Mouse (Mus musculus) heart, embryonic 12.5 days (tissue): ENCODE measurements around the gene Abcb8. TPM values are rescaled to one million over a fixed set of nuclear protein-coding genes. Genes with fewer than 3 reads are reported as not detected.

Experiments used
- ATAC-seq: fragments of 200-750 bp; cut with Nextera tagmentation; 2 replicates; pipeline ENCODE4 v1.8.0; 2017; ENCODE audit warnings: moderate TSS enrichment, moderate library complexity; ENCODE audit not compliant: insufficient number of reproducible peaks, low FRiP score
- H3K27ac ChIP-seq: fragments of 300-500 bp; sonication (generic); 2 replicates; pipeline ENCODE4 v1.5.1; 2016; ENCODE audit warnings: mild to moderate bottlenecking, moderate library complexity; ENCODE audit not compliant: poor library complexity, severe bottlenecking
- H3K27me3 ChIP-seq: fragments of 300-500 bp; sonication (generic); replicated peaks from 2 replicates; pipeline ENCODE4 v1.6.1; 2016; ENCODE audit warnings: mild to moderate bottlenecking, moderate library complexity
- H3K36me3 ChIP-seq: fragments of 300-500 bp; sonication (generic); 2 replicates; pipeline ENCODE4 v1.6.1; 2016; ENCODE audit warnings: mild to moderate bottlenecking, moderate library complexity
- H3K4me1 ChIP-seq: fragments of 300-500 bp; sonication (generic); replicated peaks from 2 replicates; pipeline ENCODE4 v1.6.1; 2016; ENCODE audit warnings: mild to moderate bottlenecking
- H3K4me2 ChIP-seq: fragments of 300-500 bp; sonication (generic); 2 replicates; pipeline ENCODE4 v1.6.1; 2016; ENCODE audit warnings: mild to moderate bottlenecking, moderate library complexity
- H3K4me3 ChIP-seq: fragments of 300-500 bp; sonication (generic); 2 replicates; pipeline ENCODE4 v1.5.1; 2016; ENCODE audit warnings: mild to moderate bottlenecking
- H3K9ac ChIP-seq: fragments of 300-500 bp; sonication (generic); 2 replicates; pipeline ENCODE4 v1.6.1; 2016; ENCODE audit warnings: mild to moderate bottlenecking, moderate library complexity
- H3K9me3 ChIP-seq: fragments of 300-500 bp; sonication (generic); replicated peaks from 2 replicates; pipeline ENCODE4 v1.6.1; 2016; ENCODE audit warnings: mild to moderate bottlenecking, moderate library complexity
- WGBS: fragments of 180-500 bp; shearing (Covaris S2); methylation state at CpG from one replicate; pipeline ENCODE4 v1.1.7; 2016; 5-methylcytosine and 5-hydroxymethylcytosine counted together
- polyA plus RNA-seq: library from polyadenylated mRNA; unstranded; fragments of >200 nt; fragmentation: Nextera tagmentation; extraction: Ambion mirVana; gene quantifications from 2 replicates; pipeline ENCODE4 v1.2.1, GENCODE M21; 2016

The Abcb8 gene
- 52.7 and 57.4 TPM in 2 replicates for polyA plus RNA-seq

GRCm38 (mm10) chr5:24393392-24393997, at the start of gene Abcb8:
Abcb8 (plus strand) TSS chr5:24393663.
- Histone ChIP-seq H3K27me3 (no peaks in the 10 kb centered on the region), H3K27ac (peak within 1 kb of the TSS; percentile 79)
- 21% methylated on average over 7 of the region's 7 CpGs for WGBS

GRCm38 (mm10) chr5:24343977-24344436, 49.5 kb upstream of the Abcb8 start:
- H3K9me3 ChIP-seq, result no peaks in the 10 kb centered on the region
- WGBS, result 11% methylated on average over 2 of the region's 2 CpGs
- H3K27me3 ChIP-seq, result no peaks in the 10 kb centered on the region
- H3K4me2 ChIP-seq, result peak overlapping the region; percentile 46
- peak overlapping the region; percentile 45 for H3K9ac ChIP-seq
- H3K27ac ChIP-seq, result peak overlapping the region; percentile 75
- no peak for ATAC-seq
- H3K36me3 ChIP-seq, result peaks cover 38% of the 10 kb centered on the region
- peaks cover 97% of the 10 kb centered on the region for H3K4me1 ChIP-seq
- H3K4me3 ChIP-seq, result no peak overlapping the region

More at GRCm38 (mm10) chr5:24393392-24393997, at the start of gene Abcb8:
- Histone ChIP-seq H3K4me1 (peaks cover 27% of the 10 kb centered on the region), H3K9ac (peak within 1 kb of the TSS; percentile 56), H3K9me3 (no peaks in the 10 kb centered on the region), H3K36me3 (peaks cover 2% of the 10 kb centered on the region; the same call in 1 of the 2 replicates), H3K4me2 (peak within 1 kb of the TSS; percentile 63), H3K4me3 (peak within 1 kb of the TSS; percentile 54)
- ATAC-seq, result no peak

GRCm38 (mm10) chr5:24344477-24345051, 48.9 kb upstream of the Abcb8 start:
- WGBS, result 12% methylated on average over 12 of the region's 12 CpGs
- H3K4me3 ChIP-seq, result no peak overlapping the region
- peak overlapping the region; percentile 75 for H3K27ac ChIP-seq
- H3K9me3 ChIP-seq, result no peaks in the 10 kb centered on the region
- H3K36me3 ChIP-seq, result peaks cover 32% of the 10 kb centered on the region
- peak overlapping the region; percentile 46 for H3K4me2 ChIP-seq
- H3K27me3 ChIP-seq, result no peaks in the 10 kb centered on the region
- peak; percentile 25; the same call in 1 of the 2 replicates for ATAC-seq
- peaks cover 97% of the 10 kb centered on the region for H3K4me1 ChIP-seq
- H3K9ac ChIP-seq, result peak overlapping the region; percentile 45

GRCm38 (mm10) chr5:24346313-24346712, 47.1 kb upstream of the Abcb8 start:
- no peak for ATAC-seq
- H3K4me3 ChIP-seq, result no peak overlapping the region
- peaks cover 23% of the 10 kb centered on the region; the same call in 1 of the 2 replicates for H3K36me3 ChIP-seq
- no peak overlapping the region for H3K4me2 ChIP-seq
- H3K27ac ChIP-seq, result no peak overlapping the region
- no peak overlapping the region for H3K9ac ChIP-seq
- H3K9me3 ChIP-seq, result no peaks in the 10 kb centered on the region
- no peaks in the 10 kb centered on the region for H3K27me3 ChIP-seq
- WGBS, result 59% methylated on average over 7 of the region's 7 CpGs
- peaks cover 91% of the 10 kb centered on the region for H3K4me1 ChIP-seq

- Histone ChIP-seq H3K4me3 (peak overlapping the region; percentile 82; the same call in 1 of the 2 replicates), H3K9me3 (no peaks in the 10 kb centered on the region), H3K27ac (peak overlapping the region; percentile 99; the same call in 1 of the 2 replicates), H3K4me2 (peak overlapping the region; percentile 91), H3K27me3 (no peaks in the 10 kb centered on the region), H3K36me3 (peaks cover 23% of the 10 kb centered on the region; the same call in 1 of the 2 replicates), H3K9ac (no peak overlapping the region), H3K4me1 (peaks cover 86% of the 10 kb centered on the region)
- 42% methylated on average over 7 of the region's 7 CpGs for WGBS
- no peak for ATAC-seq
Measured at GRCm38 (mm10) chr5:24347186-24347875, 46.1 kb upstream of the Abcb8 start.

GRCm38 (mm10) chr5:24348128-24348527, 45.3 kb upstream of the Abcb8 start:
- H3K9ac ChIP-seq, result peak overlapping the region; percentile 97
- peak; percentile 13; the same call in 1 of the 2 replicates for ATAC-seq
- peaks cover 23% of the 10 kb centered on the region; the same call in 1 of the 2 replicates for H3K36me3 ChIP-seq
- H3K27me3 ChIP-seq, result no peaks in the 10 kb centered on the region
- peak overlapping the region; percentile 82 for H3K4me3 ChIP-seq
- no peaks in the 10 kb centered on the region for H3K9me3 ChIP-seq
- H3K27ac ChIP-seq, result peak overlapping the region; percentile 99
- WGBS, result under 1% methylated on average over 41 of the region's 41 CpGs
- peaks cover 84% of the 10 kb centered on the region for H3K4me1 ChIP-seq
- peak overlapping the region; percentile 91 for H3K4me2 ChIP-seq

- under 1% methylated on average over 30 of the region's 30 CpGs for WGBS
- Histone ChIP-seq H3K27ac (peak overlapping the region; percentile 99), H3K9me3 (no peaks in the 10 kb centered on the region), H3K4me3 (peak overlapping the region; percentile 82), H3K4me2 (peak overlapping the region; percentile 91), H3K9ac (peak overlapping the region; percentile 97), H3K27me3 (no peaks in the 10 kb centered on the region), H3K36me3 (peaks cover 23% of the 10 kb centered on the region; the same call in 1 of the 2 replicates), H3K4me1 (peaks cover 84% of the 10 kb centered on the region)
- peak; percentile 19 for ATAC-seq
Measured at GRCm38 (mm10) chr5:24348546-24348945, 44.9 kb upstream of the Abcb8 start.

- H3K9ac ChIP-seq, result peak overlapping the region; percentile 97
- H3K4me3 ChIP-seq, result peak overlapping the region; percentile 82
- peak overlapping the region; percentile 99 for H3K27ac ChIP-seq
- H3K4me1 ChIP-seq, result peaks cover 84% of the 10 kb centered on the region
- H3K4me2 ChIP-seq, result peak overlapping the region; percentile 91
- H3K27me3 ChIP-seq, result no peaks in the 10 kb centered on the region
- WGBS, result 33% methylated on average over 3 of the region's 3 CpGs
- peaks cover 23% of the 10 kb centered on the region; the same call in 1 of the 2 replicates for H3K36me3 ChIP-seq
- no peak for ATAC-seq
- no peaks in the 10 kb centered on the region for H3K9me3 ChIP-seq
Measured at GRCm38 (mm10) chr5:24350073-24350472, 43.4 kb upstream of the Abcb8 start.

GRCm38 (mm10) chr5:24350531-24351250, 42.8 kb upstream of the Abcb8 start:
- peak overlapping the region; percentile 99 for H3K27ac ChIP-seq
- WGBS, result 25% methylated on average over 15 of the region's 15 CpGs
- H3K27me3 ChIP-seq, result no peaks in the 10 kb centered on the region
- peak overlapping the region; percentile 97 for H3K9ac ChIP-seq
- no peaks in the 10 kb centered on the region for H3K9me3 ChIP-seq
- H3K36me3 ChIP-seq, result peaks cover 17% of the 10 kb centered on the region; the same call in 1 of the 2 replicates
- peak overlapping the region; percentile 82 for H3K4me3 ChIP-seq
- peak overlapping the region; percentile 91 for H3K4me2 ChIP-seq
- peaks cover 80% of the 10 kb centered on the region for H3K4me1 ChIP-seq
- ATAC-seq, result no peak

GRCm38 (mm10) chr5:24351278-24351677, 42.2 kb upstream of the Abcb8 start, which contains the start of gene Kcnh2:
Kcnh2 (minus strand) TSS chr5:24351604.
- Histone ChIP-seq H3K9me3 (no peaks in the 10 kb centered on the region), H3K9ac (peak within 1 kb of the TSS; percentile 97), H3K4me2 (peak within 1 kb of the TSS; percentile 91), H3K4me1 (peaks cover 74% of the 10 kb centered on the region), H3K27ac (peak within 1 kb of the TSS; percentile 99), H3K27me3 (no peaks in the 10 kb centered on the region), H3K4me3 (peak within 1 kb of the TSS; percentile 82), H3K36me3 (peaks cover 11% of the 10 kb centered on the region; the same call in 1 of the 2 replicates)
- ATAC-seq, result 0 out of 2 replicates have a peak, but pooled peaks have one; percentile 0
- WGBS, result under 1% methylated on average over 40 of the region's 53 CpGs
